In genomic region chr2:38338990-38339909, GRCm38 (mm10) we compare ENCODE assay signal across 8 mouse cellular contexts. TPM values are rescaled to one million over a fixed set of nuclear protein-coding genes. Genes with fewer than 3 reads are reported as not detected.
DNase-seq lines count a peak whose midpoint lies in the region; ATAC-seq and TF ChIP-seq lines count a peak whose summit lies in the region.

Gene Lhx2, plus strand, starts transcription at chr2:38339281.

- H3K27me3 ChIP-seq in forebrain, embryonic 15.5 days = peaks cover 24% of the 10 kb centered on the region
- peaks cover 41% of the 10 kb centered on the region for H3K27me3 ChIP-seq in midbrain, embryonic 16.5 days (ENCODE audit: control insufficient read depth, insufficient read depth, low read depth, low read length)

- H3K27ac ChIP-seq in bone marrow macrophage, adult 2 months (ENCODE audit: insufficient read depth, low read depth, low read length) = no peak within 1 kb of the TSS
- peak within 1 kb of the TSS; percentile 96 for H3K27ac ChIP-seq in forebrain, embryonic 15.5 days (replicated peaks)
- peak within 1 kb of the TSS; percentile 97 for H3K27ac ChIP-seq in midbrain, embryonic 16.5 days (ENCODE audit: low read length)

- H3K4me2 ChIP-seq in forebrain, embryonic 15.5 days (replicated peaks) = peak within 1 kb of the TSS; percentile 74
- peak within 1 kb of the TSS; percentile 78 for H3K4me2 ChIP-seq in midbrain, embryonic 16.5 days (ENCODE audit: low read length)

- H3K9me3 ChIP-seq in forebrain, embryonic 15.5 days = no peaks in the 10 kb centered on the region
- H3K9me3 ChIP-seq in midbrain, embryonic 16.5 days (replicated peaks; ENCODE audit: control insufficient read depth, low read length, poor library complexity, severe bottlenecking) = no peaks in the 10 kb centered on the region

- DNase-seq in layer of hippocampus, adult 8-10 months (ENCODE audit: low spot score in 2 of 2) = no peak
- no peak for DNase-seq in layer of hippocampus, adult 11-12 months (ENCODE audit: low spot score)
- peak in 1 of 2 experiments; percentile 33 for DNase-seq in layer of hippocampus, postnatal 25 days (ENCODE audit: extremely low spot score in 1 of 2, low spot score in 1 of 2)
- DNase-seq in thymus, postnatal 25 days = no peak
- DNase-seq in cerebellum, adult 8-10 months = no peak

- peak within 1 kb of the TSS; percentile 53 for H3K4me3 ChIP-seq in bone marrow macrophage, adult 2 months (ENCODE audit: insufficient read depth, low read length)
- peak within 1 kb of the TSS; percentile 54 for H3K4me3 ChIP-seq in forebrain, embryonic 15.5 days
- H3K4me3 ChIP-seq in midbrain, embryonic 16.5 days (ENCODE audit: low read depth, low read length) = peak within 1 kb of the TSS; percentile 60

- under 1% methylated on average over 73 of the region's 92 CpGs for WGBS in forebrain, embryonic 15.5 days
- under 1% methylated on average over 53 of the region's 92 CpGs for WGBS in midbrain, embryonic 16.5 days

- TF ChIP-seq POLR2A in bone marrow macrophage, adult 2 months (IDR thresholded peaks at IDR 0.05; ENCODE audit: borderline replicate concordance, low read depth, low read length) = no peak

- H3K36me3 ChIP-seq in forebrain, embryonic 15.5 days = no peaks in the 10 kb centered on the region
- H3K36me3 ChIP-seq in midbrain, embryonic 16.5 days (ENCODE audit: control insufficient read depth, insufficient read depth, low read length) = no peaks in the 10 kb centered on the region

- ATAC-seq in forebrain, embryonic 15.5 days (replicated peaks) = peak; percentile 54
- ATAC-seq in midbrain, embryonic 16.5 days = peak; percentile 64

- no peaks in the 10 kb centered on the region; the same call in 1 of the 2 replicates for H3K4me1 ChIP-seq in bone marrow macrophage, adult 2 months (ENCODE audit: control insufficient read depth, insufficient read depth, low read length)
- peaks cover 27% of the 10 kb centered on the region for H3K4me1 ChIP-seq in forebrain, embryonic 15.5 days
- peaks cover 8% of the 10 kb centered on the region for H3K4me1 ChIP-seq in midbrain, embryonic 16.5 days (ENCODE audit: control insufficient read depth, insufficient read depth, low read length)

- peak within 1 kb of the TSS; percentile 93 for H3K9ac ChIP-seq in forebrain, embryonic 15.5 days (replicated peaks)
- peak within 1 kb of the TSS; percentile 95 for H3K9ac ChIP-seq in midbrain, embryonic 16.5 days (ENCODE audit: low read depth, low read length)

- no peak for TF ChIP-seq CTCF in bone marrow macrophage, adult 2 months (IDR thresholded peaks at IDR 0.05; ENCODE audit: low read depth, low read length)

RNA-seq across cellular contexts. Expression of gene Lhx2, which starts in this region (rescaled TPM):
- 10 to 100 TPM; 67.2 to 84.6 (median 74.4) TPM for total RNA-seq in layer of hippocampus, adult 8-10 months (2022)
- polyA plus RNA-seq in bone marrow macrophage, adult 2 months (2012; ENCODE audit: insufficient read depth, insufficient read length, missing spikeins) = 0.32 TPM in 1 of 2 replicates, not detected in the other
- 91.0 and 111 TPM in 2 replicates for polyA plus RNA-seq in forebrain, embryonic 15.5 days (2015; fragmentation: Nextera tagmentation; extraction: Ambion mirVana)
- total RNA-seq in layer of hippocampus, postnatal 25 days (2021) = 10 to 100 TPM; 96.0 to 98.3 TPM
- polyA plus RNA-seq in midbrain, embryonic 16.5 days (2015; fragmentation: Nextera tagmentation; extraction: Ambion mirVana) = 37.1 and 44.3 TPM in 2 replicates

Comparison
In these comparisons a context has a peak if more than half of its experiments do, and no peak if none do; other contexts are left out.
1. RNA of gene Lhx2 (polyA plus RNA-seq): 91.0 to 111 TPM in forebrain, embryonic 15.5 days and 37.1 to 44.3 TPM in midbrain, embryonic 16.5 days; 0.32 TPM in bone marrow macrophage, adult 2 months; every median in the first group is over 10 times any median in the second.
2. Peak in every context shown above with its lines, with median percentiles within 50 percentile points of each other: H3K4me3 ChIP-seq.